Mouse (Mus musculus) MEL (cell line): ENCODE results near the gene Magi3.

ENCODE experiments used
- BHLHE40 ChIP-seq: IDR thresholded peaks from 2 replicates; pipeline ENCODE4 v1.6.1; 2012; ENCODE audit warnings: low read depth, mild to moderate bottlenecking, inconsistent platforms, low read length, improper control_type of control experiment, borderline replicate concordance
- CTCF ChIP-seq, 3 experiments: IDR thresholded peaks in 2 of 3; conservative IDR thresholded peaks in 1 of 3; 2 replicates each; pipeline ENCODE4 v1.5.1; 2011 to 2012; ENCODE audit warnings: low read length in 3 of 3, low read depth in 2 of 3, mild to moderate bottlenecking in 2 of 3, improper control_type of control experiment in 1 of 3, inconsistent platforms in 1 of 3, mixed read lengths in 1 of 3, moderate library complexity in 1 of 3; ENCODE audit not compliant: control insufficient read depth in 1 of 3, insufficient read depth in 1 of 3, poor library complexity in 1 of 3, severe bottlenecking in 1 of 3
- ELF1 ChIP-seq: IDR thresholded peaks from 2 replicates; pipeline ENCODE4 v1.6.1; 2014; ENCODE audit warnings: low read depth, mild to moderate bottlenecking, inconsistent platforms, low read length, improper control_type of control experiment, moderate library complexity
- HCFC1 ChIP-seq: IDR thresholded peaks from 2 replicates; pipeline ENCODE4 v1.6.1; 2012; ENCODE audit warnings: low read depth, mild to moderate bottlenecking, inconsistent platforms, low read length, improper control_type of control experiment, moderate library complexity
- JUND ChIP-seq: IDR thresholded peaks from 2 replicates; pipeline ENCODE4 v1.6.1; 2011; ENCODE audit warnings: low read depth, mild to moderate bottlenecking, improper control_type of control experiment, low read length
- MEF2A ChIP-seq: IDR thresholded peaks from 2 replicates; pipeline ENCODE4 v1.6.1; 2014; ENCODE audit warnings: low read depth, mild to moderate bottlenecking, inconsistent platforms, low read length, improper control_type of control experiment; ENCODE audit not compliant: poor library complexity, insufficient replicate concordance, severe bottlenecking; ENCODE audit errors: extremely low read depth
- NRF1 ChIP-seq: IDR thresholded peaks from 2 replicates; pipeline ENCODE4 v1.6.1; 2014; ENCODE audit warnings: low read depth, mild to moderate bottlenecking, inconsistent platforms, low read length, improper control_type of control experiment, moderate library complexity; ENCODE audit not compliant: poor library complexity, insufficient read depth, severe bottlenecking
- POLR2AphosphoS2 ChIP-seq: IDR thresholded peaks from 2 replicates; pipeline ENCODE4 v1.6.1; 2011; ENCODE audit warnings: low read length, improper control_type of control experiment
- SIN3A ChIP-seq: IDR thresholded peaks from 2 replicates; pipeline ENCODE4 v1.6.1; 2012; ENCODE audit warnings: low read length, improper control_type of control experiment, inconsistent platforms
- SMC3 ChIP-seq: IDR thresholded peaks from 2 replicates; pipeline ENCODE4 v1.6.1; 2011; ENCODE audit warnings: low read depth, low read length, improper control_type of control experiment
- USF1 ChIP-seq: IDR thresholded peaks from 2 replicates; pipeline ENCODE4 v1.6.1; 2014; ENCODE audit warnings: low read depth, mild to moderate bottlenecking, inconsistent platforms, low read length, improper control_type of control experiment, moderate library complexity

GRCm38 (mm10) chr3:104235099-104235498, 14.9 kb upstream of the Magi3 start:
- no peak for TF ChIP-seq CTCF (IDR thresholded peaks at IDR 0.05 in 2 of 3, conservative IDR thresholded peaks at IDR 0.05 in 1 of 3; ENCODE audit: control insufficient read depth in 1 of 3, insufficient read depth in 1 of 3, low read depth in 2 of 3, low read length in 3 of 3, poor library complexity in 1 of 3, severe bottlenecking in 1 of 3)
- no peak for TF ChIP-seq SMC3
- TF ChIP-seq POLR2AphosphoS2 = no peak
- no peak for TF ChIP-seq BHLHE40
- TF ChIP-seq JUND = no peak
- TF ChIP-seq MEF2A = no peak
- no peak for TF ChIP-seq SIN3A
- no peak for TF ChIP-seq HCFC1
- no peak for TF ChIP-seq ELF1
- TF ChIP-seq NRF1 = no peak
- no peak for TF ChIP-seq USF1
